Mouse (Mus musculus) cerebellum, postnatal 36 days (tissue): Measurements from ENCODE around the gene Actn1.

ENCODE experiments used
- DNase-seq, 2 experiments: peaks; one replicate each; pipeline ENCODE4 v3.0.0; 2021 to 2022; ENCODE audit warnings: mixed read lengths in 2 of 2

Actn1 gene

GRCm38 (mm10) chr12:80224241-80224731 is 35.9 kb downstream of the Actn1 start:
- DNase-seq = no peak

- DNase-seq = no peak
Observed at GRCm38 (mm10) chr12:80223511-80223910, 36.7 kb downstream of the Actn1 start.

GRCm38 (mm10) chr12:80222473-80222872 is 37.7 kb downstream of the Actn1 start:
- no peak for DNase-seq

GRCm38 (mm10) chr12:80220260-80221038 is 39.7 kb downstream of the Actn1 start:
- no peak for DNase-seq

- no peak for DNase-seq
Observed at GRCm38 (mm10) chr12:80218784-80219183, 41.4 kb downstream of the Actn1 start.

- no peak for DNase-seq
Observed at GRCm38 (mm10) chr12:80218045-80218611, 42.0 kb downstream of the Actn1 start.

- DNase-seq = no peak
Observed at GRCm38 (mm10) chr12:80217049-80217448, 43.1 kb downstream of the Actn1 start.

GRCm38 (mm10) chr12:80216258-80216881 is 43.8 kb downstream of the Actn1 start:
- DNase-seq = no peak

GRCm38 (mm10) chr12:80213810-80214209 is 46.4 kb downstream of the Actn1 start:
- no peak for DNase-seq

GRCm38 (mm10) chr12:80213263-80213662 is 46.9 kb downstream of the Actn1 start:
- no peak for DNase-seq

- DNase-seq = no peak
Observed at GRCm38 (mm10) chr12:80210791-80211612, 49.2 kb downstream of the Actn1 start.

- DNase-seq = no peak
Observed at GRCm38 (mm10) chr12:80209914-80210313, 50.3 kb downstream of the Actn1 start.

GRCm38 (mm10) chr12:80208126-80208820 is 51.9 kb downstream of the Actn1 start:
- no peak for DNase-seq

GRCm38 (mm10) chr12:80203284-80203683 is 56.9 kb downstream of the Actn1 start:
- no peak for DNase-seq

GRCm38 (mm10) chr12:80199738-80200137 is 60.4 kb downstream of the Actn1 start:
- DNase-seq = no peak

- peak; percentile 39 to 43 for DNase-seq
Observed at GRCm38 (mm10) chr12:80198487-80198886, 61.7 kb downstream of the Actn1 start.

- DNase-seq = peak; percentile 44 to 51
Observed at GRCm38 (mm10) chr12:80197343-80197742, 62.8 kb downstream of the Actn1 start.

GRCm38 (mm10) chr12:80191806-80192205 is 68.4 kb downstream of the Actn1 start:
- DNase-seq = no peak

GRCm38 (mm10) chr12:80191371-80191770 is 68.8 kb downstream of the Actn1 start:
- no peak for DNase-seq

GRCm38 (mm10) chr12:80190915-80191314 is 69.3 kb downstream of the Actn1 start:
- DNase-seq = no peak

GRCm38 (mm10) chr12:80184041-80184440 is 76.1 kb downstream of the Actn1 start:
- no peak for DNase-seq

- no peak for DNase-seq
Observed at GRCm38 (mm10) chr12:80181831-80182230, 78.3 kb downstream of the Actn1 start.
